Mouse (Mus musculus) neural tube, embryonic 11.5 days (tissue): ENCODE data around the gene Dok4. TPM values are rescaled to one million over a fixed set of nuclear protein-coding genes. Genes with fewer than 3 reads are reported as not detected.

Experiments
- ATAC-seq: fragments of 200-750 bp; cut with Nextera tagmentation; 2 replicates; pipeline ENCODE4 v1.8.0; 2017; ENCODE audit warnings: moderate number of reproducible peaks, mild to moderate bottlenecking, moderate TSS enrichment, moderate library complexity; ENCODE audit not compliant: insufficient read depth, low FRiP score, low TSS enrichment
- DNase-seq: peaks from one replicate; pipeline ENCODE4 v3.0.0-alpha.2; 2015; ENCODE audit warnings: low spot score
- H3K27ac ChIP-seq: fragments of 300-500 bp; sonication (generic); 2 replicates; pipeline ENCODE4 v1.5.1; 2014; ENCODE audit warnings: low read depth, mild to moderate bottlenecking, low read length
- H3K27me3 ChIP-seq: fragments of 300-500 bp; sonication (generic); 2 replicates; pipeline ENCODE4 v1.6.1; 2014; ENCODE audit warnings: mild to moderate bottlenecking, low read length, mixed read lengths; ENCODE audit not compliant: control insufficient read depth, insufficient read depth
- H3K36me3 ChIP-seq: fragments of 300-500 bp; sonication (generic); 2 replicates; pipeline ENCODE4 v1.6.1; 2014; ENCODE audit warnings: mild to moderate bottlenecking, low read length, moderate library complexity, mixed read lengths; ENCODE audit not compliant: control insufficient read depth, insufficient read depth
- H3K4me1 ChIP-seq: fragments of 300-500 bp; sonication (generic); 2 replicates; pipeline ENCODE4 v1.6.1; 2014; ENCODE audit warnings: low read length, mixed read lengths; ENCODE audit not compliant: control insufficient read depth, insufficient read depth
- H3K4me2 ChIP-seq: fragments of 300-500 bp; sonication (generic); 2 replicates; pipeline ENCODE4 v1.6.1; 2014; ENCODE audit warnings: low read depth, mild to moderate bottlenecking, moderate library complexity
- H3K4me3 ChIP-seq: fragments of 300-500 bp; sonication (generic); 2 replicates; pipeline ENCODE4 v1.5.1; 2014; ENCODE audit warnings: low read depth, low read length
- H3K9ac ChIP-seq: fragments of 300-500 bp; sonication (generic); 2 replicates; pipeline ENCODE4 v1.6.1; 2014; ENCODE audit warnings: mild to moderate bottlenecking, low read length
- H3K9me3 ChIP-seq: fragments of 300-500 bp; sonication (generic); 2 replicates; pipeline ENCODE4 v1.6.1; 2016; ENCODE audit warnings: low read length; ENCODE audit not compliant: control insufficient read depth
- WGBS: fragments of 180-500 bp; shearing (Covaris S2); extraction: QIAGEN DNeasy Blood & Tissue Kit; methylation state at CpG from one replicate; pipeline ENCODE4 v1.1.7; 2014; 5-methylcytosine and 5-hydroxymethylcytosine counted together
- polyA plus RNA-seq: library from polyadenylated mRNA; unstranded; fragments of >200 nt; fragmentation: Nextera tagmentation; extraction: Ambion mirVana; gene quantifications from 2 replicates; pipeline ENCODE4 v1.2.1, GENCODE M21; 2014

The Dok4 gene
- polyA plus RNA-seq = 16.3 and 18.5 TPM in 2 replicates

- peak within 1 kb of the TSS; percentile 58 for H3K4me3 ChIP-seq
- peak within 1 kb of the TSS; percentile 61 for H3K9ac ChIP-seq
- ATAC-seq (peak; percentile 64), DNase-seq (peak; percentile 86)
- no peaks in the 10 kb centered on the region for H3K9me3 ChIP-seq
- no peaks in the 10 kb centered on the region for H3K36me3 ChIP-seq
- H3K27ac ChIP-seq = no peak within 1 kb of the TSS
- H3K4me1 ChIP-seq = peaks cover 20% of the 10 kb centered on the region
- peaks cover 14% of the 10 kb centered on the region for H3K27me3 ChIP-seq
- 2% methylated on average over 20 of the region's 37 CpGs for WGBS
- H3K4me2 ChIP-seq = peak within 1 kb of the TSS; percentile 95
Measured at GRCm38 (mm10) chr8:94876197-94876730, at the start of gene Dok4. Gene Dok4, minus strand, starts transcription at chr8:94876330.

- no peak for DNase-seq
- ATAC-seq = no peak
- 48% methylated on average over 7 of the region's 8 CpGs for WGBS
- H3K27ac ChIP-seq = no peak within 1 kb of the TSS
- H3K4me2 ChIP-seq = no peak within 1 kb of the TSS
- H3K4me1 ChIP-seq = peaks cover 2% of the 10 kb centered on the region; the same call in 1 of the 2 replicates
- no peaks in the 10 kb centered on the region for H3K9me3 ChIP-seq
- H3K9ac ChIP-seq = no peak within 1 kb of the TSS
- H3K36me3 ChIP-seq = no peaks in the 10 kb centered on the region
- H3K4me3 ChIP-seq = no peak within 1 kb of the TSS
- H3K27me3 ChIP-seq = no peaks in the 10 kb centered on the region
Measured at GRCm38 (mm10) chr8:94923405-94923804, 47.3 kb upstream of the Dok4 start, which contains the start of gene Adgrg5. Gene Adgrg5, plus strand, starts transcription at chr8:94923694.

DNA sequence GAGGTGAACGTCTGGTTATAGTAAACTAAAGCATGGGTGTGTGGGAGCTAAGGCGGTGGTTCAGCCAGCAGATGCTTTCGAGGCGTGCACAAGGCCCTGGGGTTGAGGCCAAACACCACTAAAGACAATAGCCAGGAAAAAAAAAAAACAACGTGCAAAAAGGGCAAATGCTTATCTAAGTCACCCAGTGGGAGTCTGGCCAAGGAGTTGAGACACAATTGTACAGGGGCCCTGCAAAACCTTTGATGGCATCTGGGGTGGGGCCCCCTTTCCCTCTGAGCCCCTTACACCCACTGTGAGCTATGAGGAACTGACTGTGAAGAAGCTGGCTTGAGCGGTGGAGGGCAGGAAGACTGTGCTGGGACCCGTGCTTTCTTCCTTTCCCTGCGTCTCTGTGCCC, 46.5 kb upstream of the Dok4 start:
- no peaks in the 10 kb centered on the region for H3K36me3 ChIP-seq
- no peak for DNase-seq
- H3K4me3 ChIP-seq = no peak overlapping the region
- H3K4me2 ChIP-seq = no peak overlapping the region
- peaks cover 2% of the 10 kb centered on the region; the same call in 1 of the 2 replicates for H3K4me1 ChIP-seq
- H3K9me3 ChIP-seq = no peaks in the 10 kb centered on the region
- H3K27ac ChIP-seq = no peak overlapping the region
- ATAC-seq = no peak
- no peaks in the 10 kb centered on the region for H3K27me3 ChIP-seq
- no peak overlapping the region for H3K9ac ChIP-seq
- WGBS = 35% methylated on average over 8 of the region's 8 CpGs

DNA sequence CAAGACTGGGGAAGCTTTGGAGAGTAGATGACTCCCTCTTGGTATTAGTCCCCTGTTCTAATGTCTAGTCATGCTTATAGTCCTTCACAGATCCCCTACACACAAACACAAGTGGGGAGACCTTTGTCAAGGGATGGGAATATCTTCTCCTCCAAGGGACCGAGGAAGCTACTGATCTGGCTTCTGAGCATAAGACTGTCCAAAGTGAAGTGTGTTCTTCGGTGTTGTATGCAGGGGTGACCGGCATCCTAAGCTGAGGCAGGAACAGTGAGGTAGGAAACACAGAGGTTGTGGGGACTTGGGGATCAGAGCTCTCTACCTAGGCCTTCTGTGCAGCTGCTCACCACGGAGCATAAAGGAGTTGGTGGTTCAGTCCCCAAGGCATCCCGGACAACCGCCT, 46.0 kb upstream of the Dok4 start:
- H3K27me3 ChIP-seq = no peaks in the 10 kb centered on the region
- DNase-seq = no peak
- no peak overlapping the region for H3K4me3 ChIP-seq
- no peak overlapping the region for H3K4me2 ChIP-seq
- no peaks in the 10 kb centered on the region for H3K9me3 ChIP-seq
- peaks cover 3% of the 10 kb centered on the region; the same call in 1 of the 2 replicates for H3K4me1 ChIP-seq
- no peak overlapping the region for H3K9ac ChIP-seq
- no peak overlapping the region for H3K27ac ChIP-seq
- WGBS = 72% methylated on average over 6 of the region's 6 CpGs
- no peak for ATAC-seq
- no peaks in the 10 kb centered on the region for H3K36me3 ChIP-seq

DNA sequence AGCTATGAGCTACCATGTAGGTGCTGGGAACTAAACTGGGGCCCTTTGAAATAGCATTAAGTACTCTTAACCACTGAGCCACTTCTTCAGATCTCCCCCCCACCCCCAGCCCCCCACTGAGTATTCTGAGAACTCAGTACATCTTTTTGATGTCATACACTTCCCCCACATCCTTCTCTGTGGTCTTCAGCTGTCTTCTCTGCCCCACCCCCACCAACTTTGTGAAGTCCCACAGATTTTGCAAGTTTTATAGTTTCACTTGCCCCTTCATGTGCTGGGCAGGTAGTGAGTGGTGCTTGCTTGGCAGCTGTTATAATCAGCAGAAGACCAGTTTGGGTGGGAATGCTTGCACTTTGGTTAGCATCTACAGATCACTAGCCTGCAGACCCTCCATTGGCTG, 43.1 kb upstream of the Dok4 start:
- no peak overlapping the region for H3K4me3 ChIP-seq
- no peak overlapping the region for H3K9ac ChIP-seq
- no peaks in the 10 kb centered on the region for H3K36me3 ChIP-seq
- H3K4me1 ChIP-seq = peaks cover 12% of the 10 kb centered on the region
- DNase-seq (no peak), ATAC-seq (no peak)
- H3K9me3 ChIP-seq = no peaks in the 10 kb centered on the region
- H3K27ac ChIP-seq = no peak overlapping the region
- no peak overlapping the region for H3K4me2 ChIP-seq
- no peaks in the 10 kb centered on the region for H3K27me3 ChIP-seq

DNA sequence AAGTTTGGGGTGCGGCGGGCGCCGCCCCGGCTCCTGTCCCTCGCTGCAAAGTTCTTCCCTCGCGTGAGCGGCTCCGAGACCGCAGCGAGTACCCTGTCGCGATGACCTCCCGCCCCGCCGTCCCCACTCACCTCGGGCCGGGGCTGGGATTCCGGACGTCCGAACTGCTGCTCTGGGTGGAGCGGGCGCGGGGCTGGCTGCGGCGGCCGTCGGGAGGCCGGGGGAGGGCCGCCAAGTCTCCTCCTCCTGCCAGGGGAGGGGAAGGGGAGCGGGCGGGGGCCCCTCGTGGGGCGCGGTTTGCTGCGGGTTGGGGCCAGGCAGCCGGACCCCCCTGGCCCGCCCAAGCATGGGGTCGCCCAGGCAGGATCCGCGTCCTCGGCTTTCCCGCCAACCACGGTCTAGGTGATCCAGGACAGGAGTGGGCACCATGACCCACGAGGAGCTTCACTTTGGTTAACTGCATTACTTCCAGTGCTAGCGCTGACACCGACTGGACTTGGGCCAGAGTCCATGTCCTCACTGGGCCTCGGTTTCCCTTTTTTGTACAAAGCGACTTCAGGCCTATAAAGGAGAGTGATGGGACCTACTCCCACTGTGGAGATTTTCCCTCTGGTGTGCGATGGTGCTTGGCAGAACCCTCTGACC, 41.8 kb upstream of the Dok4 start, which contains the start of gene Ccdc102a:
TSS of gene Ccdc102a (minus strand) at position 248 of the 645 bp plus-strand sequence.
- no peaks in the 10 kb centered on the region for H3K9me3 ChIP-seq
- peaks cover 7% of the 10 kb centered on the region for H3K27me3 ChIP-seq
- H3K4me2 ChIP-seq = peak within 1 kb of the TSS; percentile 81
- no peaks in the 10 kb centered on the region for H3K36me3 ChIP-seq
- 3% methylated on average over 46 of the region's 51 CpGs for WGBS
- no peak within 1 kb of the TSS for H3K27ac ChIP-seq
- H3K4me3 ChIP-seq = peak within 1 kb of the TSS; percentile 72
- peak; percentile 39; the same call in 1 of the 2 replicates for ATAC-seq
- peak within 1 kb of the TSS; percentile 83 for H3K9ac ChIP-seq
- peak; percentile 54 for DNase-seq
- peaks cover 16% of the 10 kb centered on the region for H3K4me1 ChIP-seq

DNA sequence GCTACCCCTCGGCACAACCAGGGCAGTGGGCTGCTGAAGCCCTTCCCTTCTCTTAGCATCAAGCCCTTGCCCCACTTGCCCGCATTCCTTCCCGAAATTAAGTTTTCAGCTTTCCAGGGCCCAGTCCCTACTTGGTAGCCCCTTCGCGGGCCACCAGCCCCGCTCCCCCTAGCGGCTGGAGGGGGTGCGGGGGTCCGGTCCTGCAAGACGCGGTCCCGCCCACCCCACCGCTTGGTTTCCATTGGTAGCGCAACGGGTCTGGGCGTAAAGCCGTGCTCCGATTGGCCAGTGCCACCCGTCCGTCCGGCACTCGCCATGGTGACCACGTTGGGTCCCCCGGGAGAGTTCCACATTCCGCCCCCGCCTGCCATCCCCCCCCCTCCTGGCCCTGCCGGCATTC, 41.2 kb upstream of the Dok4 start:
- peak overlapping the region; percentile 83 for H3K9ac ChIP-seq
- H3K27ac ChIP-seq = no peak overlapping the region
- peak overlapping the region; percentile 81 for H3K4me2 ChIP-seq
- peak; percentile 97 for DNase-seq
- peaks cover 13% of the 10 kb centered on the region for H3K27me3 ChIP-seq
- 0% methylated on average over 27 of the region's 27 CpGs for WGBS
- no peaks in the 10 kb centered on the region for H3K9me3 ChIP-seq
- H3K4me3 ChIP-seq = peak overlapping the region; percentile 72
- H3K36me3 ChIP-seq = no peaks in the 10 kb centered on the region
- H3K4me1 ChIP-seq = peaks cover 17% of the 10 kb centered on the region
- peak; percentile 95 for ATAC-seq

GRCm38 (mm10) chr8:94916960-94917324, 40.8 kb upstream of the Dok4 start:
- 14% methylated on average over 10 of the region's 10 CpGs for WGBS
- H3K4me1 ChIP-seq = peaks cover 17% of the 10 kb centered on the region
- H3K36me3 ChIP-seq = no peaks in the 10 kb centered on the region
- H3K27ac ChIP-seq = no peak overlapping the region
- H3K27me3 ChIP-seq = peaks cover 15% of the 10 kb centered on the region
- no peaks in the 10 kb centered on the region for H3K9me3 ChIP-seq
- peak overlapping the region; percentile 72 for H3K4me3 ChIP-seq
- ATAC-seq (no peak; the same call in 1 of the 2 replicates), DNase-seq (no peak)
- H3K9ac ChIP-seq = peak overlapping the region; percentile 83
- H3K4me2 ChIP-seq = peak overlapping the region; percentile 81
